Mouse (Mus musculus) myocyte (in vitro differentiated cells): ENCODE data around the gene Arrb1. TPM values are rescaled to one million over a fixed set of nuclear protein-coding genes. Genes with fewer than 3 reads are reported as not detected.

Experiments
- H3K27me3 ChIP-seq: one replicate; pipeline ENCODE4 v1.6.1; 2011; ENCODE audit not compliant: control insufficient read depth, insufficient read depth, insufficient read length
- H3K36me3 ChIP-seq: one replicate; pipeline ENCODE4 v1.6.1; 2011; ENCODE audit not compliant: control insufficient read depth, insufficient read depth
- H3K4me2 ChIP-seq: one replicate; pipeline ENCODE4 v1.6.1; 2011; ENCODE audit warnings: low read depth, control low read depth
- H3K4me3 ChIP-seq: one replicate; pipeline ENCODE4 v1.5.1; 2011; ENCODE audit warnings: mild to moderate bottlenecking, control low read depth, moderate library complexity
- H3K79me2 ChIP-seq: one replicate; pipeline ENCODE4 v1.6.1; 2011; ENCODE audit not compliant: control insufficient read depth, insufficient read depth
- H3ac ChIP-seq: one replicate; pipeline ENCODE4 v1.6.1; 2011; ENCODE audit not compliant: control insufficient read depth, insufficient read length
- CEBPB ChIP-seq: IDR thresholded peaks from 2 replicates; pipeline ENCODE4 v1.6.1; 2011; ENCODE audit warnings: mild to moderate bottlenecking, moderate library complexity; ENCODE audit not compliant: poor library complexity, insufficient read depth, severe bottlenecking
- E2F4 ChIP-seq: IDR thresholded peaks from one replicate; pipeline ENCODE4 v1.6.1; 2011; ENCODE audit warnings: mild to moderate bottlenecking, control low read depth, moderate library complexity; ENCODE audit not compliant: insufficient read depth
- MAX ChIP-seq: IDR thresholded peaks from one replicate; pipeline ENCODE4 v1.6.1; 2011; ENCODE audit warnings: low read depth, mild to moderate bottlenecking, control low read depth
- MYOD1 ChIP-seq, 3 experiments: IDR thresholded peaks; one replicate each; pipeline ENCODE4 v1.6.1; 2011; ENCODE audit warnings: control low read depth in 2 of 3, low read depth in 2 of 3, mild to moderate bottlenecking in 2 of 3, moderate library complexity in 1 of 3; ENCODE audit not compliant: insufficient read length in 2 of 3, control insufficient read depth in 1 of 3
- MYOG ChIP-seq, 3 experiments: IDR thresholded peaks; one replicate each; pipeline ENCODE4 v1.6.1; 2011; ENCODE audit warnings: control low read depth in 2 of 3, low read depth in 2 of 3, mild to moderate bottlenecking in 2 of 3; ENCODE audit not compliant: insufficient read length in 2 of 3, control insufficient read depth in 1 of 3, insufficient read depth in 1 of 3
- POLR2A ChIP-seq: IDR thresholded peaks from one replicate; pipeline ENCODE4 v1.6.1; 2011; ENCODE audit warnings: low read depth, mild to moderate bottlenecking, control low read depth, moderate library complexity; ENCODE audit not compliant: insufficient read length
- POLR2AphosphoS2 ChIP-seq: IDR thresholded peaks from one replicate; pipeline ENCODE4 v1.6.1; 2011; ENCODE audit warnings: low read depth, control low read depth; ENCODE audit not compliant: insufficient read length
- REST ChIP-seq: IDR thresholded peaks from one replicate; pipeline ENCODE4 v1.6.1; 2011; ENCODE audit warnings: mild to moderate bottlenecking, control low read depth, moderate library complexity; ENCODE audit not compliant: insufficient read depth, insufficient read length
- SRF ChIP-seq: IDR thresholded peaks from one replicate; pipeline ENCODE4 v1.6.1; 2011; ENCODE audit warnings: low read depth; ENCODE audit not compliant: control insufficient read depth, insufficient read length
- TCF12 ChIP-seq: IDR thresholded peaks from one replicate; pipeline ENCODE4 v1.6.1; 2011; ENCODE audit warnings: mild to moderate bottlenecking, control low read depth; ENCODE audit not compliant: poor library complexity, insufficient read depth, severe bottlenecking
- TCF3 ChIP-seq: IDR thresholded peaks from one replicate; pipeline ENCODE4 v1.6.1; 2011; ENCODE audit warnings: low read depth, control low read depth; ENCODE audit not compliant: insufficient read length
- USF1 ChIP-seq: IDR thresholded peaks from one replicate; pipeline ENCODE4 v1.6.1; 2011; ENCODE audit warnings: low read depth, mild to moderate bottlenecking, control low read depth, moderate library complexity
- polyA plus RNA-seq: library from polyadenylated mRNA; unstranded; fragments of >200 nt; fragmentation: generic; extraction: Trizol; gene quantifications from one replicate; pipeline ENCODE4 v1.2.1, GENCODE M21; 2012; ENCODE audit warnings: missing spikeins

The Arrb1 gene
- polyA plus RNA-seq, 1 experiment = 5.1 TPM

DNA sequence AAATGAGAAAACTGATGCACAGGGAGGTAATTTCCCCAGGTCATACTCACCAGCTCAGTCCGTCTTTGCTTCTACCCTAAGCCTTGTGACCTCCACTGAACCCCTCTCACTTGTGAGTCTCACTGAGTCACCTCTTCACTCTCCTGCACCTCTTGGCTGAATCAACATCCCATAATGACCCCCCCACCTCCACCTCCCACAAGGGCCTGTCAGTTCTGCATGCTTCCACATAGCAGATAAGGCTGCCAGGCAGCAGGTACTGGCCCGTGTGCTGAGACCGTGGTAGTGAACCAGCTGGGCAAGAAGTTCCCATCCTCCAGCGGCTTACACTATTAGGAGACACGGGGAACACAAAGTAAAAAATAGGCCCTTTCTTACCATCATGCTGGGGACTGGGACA lies 55.4 kb downstream of the Arrb1 start:
- H3K4me2 ChIP-seq = no peak overlapping the region
- no peaks in the 10 kb centered on the region for H3K27me3 ChIP-seq
- no peaks in the 10 kb centered on the region for H3K36me3 ChIP-seq

DNA sequence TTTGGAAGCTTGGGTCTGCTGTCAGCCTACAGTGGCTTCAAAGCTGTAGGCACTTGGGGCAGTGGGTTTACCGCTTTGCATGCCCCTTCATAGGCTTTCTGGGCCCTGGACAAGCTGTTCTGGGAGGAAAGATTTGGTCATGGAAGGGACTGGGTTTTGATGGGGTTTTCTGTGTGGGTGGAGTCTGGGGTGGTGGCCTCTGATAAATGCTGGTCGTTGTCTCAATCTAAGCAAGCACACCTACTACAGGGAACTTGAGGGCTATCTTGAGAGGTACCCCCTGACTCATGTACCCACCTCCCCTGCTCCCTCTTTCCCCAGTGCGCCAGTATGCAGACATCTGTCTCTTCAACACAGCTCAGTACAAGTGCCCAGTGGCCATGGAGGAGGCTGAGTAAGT lies 57.4 kb downstream of the Arrb1 start:
- no peak overlapping the region for H3K4me2 ChIP-seq
- H3K36me3 ChIP-seq = no peaks in the 10 kb centered on the region
- TF ChIP-seq REST = no peak
- no peak for TF ChIP-seq MYOD1 (IDR thresholded peaks at IDR 0.05; ENCODE audit: control insufficient read depth in 1 of 3, insufficient read length in 2 of 3, low read depth in 2 of 3)
- no peak for TF ChIP-seq POLR2AphosphoS2
- TF ChIP-seq CEBPB = no peak
- TF ChIP-seq TCF3 = no peak
- no peak for TF ChIP-seq E2F4
- TF ChIP-seq TCF12 = no peak
- TF ChIP-seq MAX = no peak
- no peak for TF ChIP-seq MYOG (IDR thresholded peaks at IDR 0.05; ENCODE audit: control insufficient read depth in 1 of 3, insufficient read depth in 1 of 3, insufficient read length in 2 of 3, low read depth in 2 of 3)
- TF ChIP-seq SRF = no peak
- TF ChIP-seq USF1 = no peak
- TF ChIP-seq POLR2A = no peak
- H3K27me3 ChIP-seq = no peaks in the 10 kb centered on the region
- H3K4me3 ChIP-seq = no peak overlapping the region
- H3K79me2 ChIP-seq = no peaks in the 10 kb centered on the region
- H3ac ChIP-seq = no peak overlapping the region

More for the DNA sequence above, 55.4 kb downstream of the Arrb1 start:
- Histone ChIP-seq H3ac (no peak overlapping the region), H3K4me3 (no peak overlapping the region), H3K79me2 (no peaks in the 10 kb centered on the region)
- no peak for TF ChIP-seq CEBPB
- no peak for TF ChIP-seq TCF12
- TF ChIP-seq REST = no peak
- no peak for TF ChIP-seq SRF

DNA sequence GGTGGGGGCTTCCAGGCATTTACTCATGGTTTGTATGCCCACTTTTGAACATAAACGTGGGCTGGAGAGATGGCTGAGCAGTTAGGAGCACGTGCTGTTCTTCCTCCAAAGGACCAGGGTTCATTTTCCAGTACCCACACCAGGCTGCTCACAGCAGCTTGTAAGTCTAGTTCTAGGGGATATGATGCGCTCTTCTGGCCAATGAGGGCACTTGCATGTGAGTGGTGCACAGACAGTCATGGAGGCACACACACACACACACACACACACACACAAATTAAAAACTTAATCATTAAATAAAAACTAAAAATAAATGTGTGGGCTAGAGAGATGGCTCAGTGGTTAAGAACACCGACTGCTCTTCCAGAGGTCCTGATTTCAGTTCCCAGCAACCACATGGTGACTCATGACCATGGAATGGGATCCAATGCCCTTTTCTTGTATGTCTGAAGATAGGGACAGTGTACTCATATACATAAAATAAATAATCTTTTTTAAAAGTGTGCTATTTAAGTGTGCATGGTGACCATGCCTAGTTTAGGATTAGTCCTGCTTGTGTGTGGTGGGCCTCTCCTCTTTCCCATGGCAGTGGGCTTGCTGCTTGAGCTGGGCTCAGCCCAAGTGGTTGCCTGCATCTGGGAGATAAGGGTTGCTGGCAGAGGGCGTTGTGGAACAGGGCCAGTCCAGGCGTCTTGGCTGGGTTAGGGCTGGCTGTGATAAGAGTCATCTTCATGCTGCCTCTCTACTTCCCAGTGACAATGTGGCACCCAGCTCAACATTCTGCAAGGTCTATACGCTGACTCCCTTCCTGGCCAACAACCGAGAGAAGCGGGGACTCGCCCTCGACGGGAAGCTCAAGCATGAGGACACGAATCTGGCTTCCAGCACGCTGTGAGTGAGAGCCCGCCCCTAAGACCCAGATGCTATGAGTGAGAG lies 58.9 kb downstream of the Arrb1 start:
- Histone ChIP-seq H3K79me2 (no peaks in the 10 kb centered on the region), H3K4me2 (peak overlapping the region; percentile 4), H3K36me3 (no peaks in the 10 kb centered on the region), H3K4me3 (no peak overlapping the region), H3ac (no peak overlapping the region), H3K27me3 (no peaks in the 10 kb centered on the region)
- no peak for TF ChIP-seq TCF12
- TF ChIP-seq MYOG (IDR thresholded peaks at IDR 0.05; ENCODE audit: control insufficient read depth in 1 of 3, insufficient read depth in 1 of 3, insufficient read length in 2 of 3, low read depth in 2 of 3) = no peak
- no peak for TF ChIP-seq REST
- no peak for TF ChIP-seq POLR2AphosphoS2
- TF ChIP-seq POLR2A = no peak
- no peak for TF ChIP-seq MYOD1 (IDR thresholded peaks at IDR 0.05; ENCODE audit: control insufficient read depth in 1 of 3, insufficient read length in 2 of 3, low read depth in 2 of 3)
- no peak for TF ChIP-seq USF1
- TF ChIP-seq MAX = no peak
- no peak for TF ChIP-seq E2F4

DNA sequence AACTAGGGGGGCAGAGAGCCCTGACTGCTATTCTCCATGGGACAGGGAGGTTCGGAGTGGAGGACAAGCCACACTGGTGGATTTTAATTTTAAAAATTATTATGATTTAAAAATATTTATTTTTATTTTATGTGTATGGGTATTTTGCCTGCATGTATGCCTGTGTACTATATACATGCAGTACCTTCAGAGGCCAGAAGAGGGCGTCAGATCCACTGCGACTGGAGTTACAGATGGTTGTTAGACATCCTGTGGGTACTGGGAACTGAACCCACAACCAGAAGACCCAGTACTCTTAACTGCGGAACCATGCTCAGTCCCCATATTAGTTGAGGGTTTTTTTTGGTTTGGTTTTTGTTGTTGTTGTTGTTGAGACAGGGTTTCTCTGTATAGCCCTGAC lies 63.5 kb downstream of the Arrb1 start:
- TF ChIP-seq MYOD1 (IDR thresholded peaks at IDR 0.05; ENCODE audit: control insufficient read depth in 1 of 3, insufficient read length in 2 of 3, low read depth in 2 of 3) (no peak), MYOG (IDR thresholded peaks at IDR 0.05; ENCODE audit: control insufficient read depth in 1 of 3, insufficient read depth in 1 of 3, insufficient read length in 2 of 3, low read depth in 2 of 3) (no peak), MAX (no peak), E2F4 (no peak), POLR2A (no peak), TCF12 (no peak), CEBPB (no peak), REST (no peak), POLR2AphosphoS2 (no peak), SRF (no peak), TCF3 (no peak), USF1 (no peak)
- Histone ChIP-seq H3K27me3 (no peaks in the 10 kb centered on the region), H3K79me2 (no peaks in the 10 kb centered on the region), H3K4me3 (no peak overlapping the region), H3ac (no peak overlapping the region), H3K36me3 (no peaks in the 10 kb centered on the region), H3K4me2 (no peak overlapping the region)

DNA sequence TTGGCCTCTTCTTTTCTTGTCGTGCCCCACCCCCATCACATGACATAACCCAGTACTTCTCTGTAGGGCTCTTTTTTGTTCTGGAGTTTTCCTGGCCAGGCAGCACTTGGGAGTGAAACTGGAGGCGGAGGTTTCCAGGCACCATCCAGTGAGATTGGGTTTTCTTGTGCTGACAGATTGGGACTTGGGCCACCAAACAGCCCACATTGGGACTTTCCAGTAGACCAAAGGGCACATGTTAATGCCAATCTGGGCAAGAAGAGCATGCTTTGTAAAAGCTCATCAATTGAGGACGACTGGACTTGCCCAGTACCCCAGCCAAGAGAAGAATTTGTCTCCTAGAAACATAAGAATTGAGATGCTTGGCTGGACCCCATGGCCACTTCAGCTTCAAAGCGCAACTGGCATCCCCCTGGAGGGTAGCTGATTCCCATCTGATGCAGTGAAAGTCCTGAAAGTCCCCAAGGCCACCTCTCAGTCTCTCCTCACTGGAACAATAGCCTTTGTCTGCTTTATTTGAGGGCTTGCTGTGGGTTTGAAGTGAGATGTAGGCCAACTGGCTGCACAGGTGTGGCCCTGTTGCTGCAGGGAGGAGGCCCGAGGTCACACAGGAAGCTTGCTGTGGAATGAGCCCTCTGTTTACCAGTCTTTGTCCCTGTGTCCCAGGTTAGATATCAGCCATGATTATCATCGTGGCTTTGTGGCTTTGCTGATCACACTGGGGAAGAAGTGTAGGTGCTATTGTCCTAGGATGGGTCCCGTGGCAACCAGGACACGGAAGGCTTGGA lies 68.8 kb downstream of the Arrb1 start:
- Histone ChIP-seq H3K36me3 (no peaks in the 10 kb centered on the region), H3K4me2 (no peak overlapping the region), H3K27me3 (no peaks in the 10 kb centered on the region), H3K4me3 (no peak overlapping the region), H3ac (no peak overlapping the region), H3K79me2 (no peaks in the 10 kb centered on the region)
- TF ChIP-seq USF1 = no peak
- TF ChIP-seq MYOG (IDR thresholded peaks at IDR 0.05; ENCODE audit: control insufficient read depth in 1 of 3, insufficient read depth in 1 of 3, insufficient read length in 2 of 3, low read depth in 2 of 3) = no peak
- no peak for TF ChIP-seq MAX
- TF ChIP-seq POLR2A = no peak
- no peak for TF ChIP-seq E2F4
- no peak for TF ChIP-seq TCF12
- no peak for TF ChIP-seq POLR2AphosphoS2
- no peak for TF ChIP-seq SRF
